In genomic region chr19:24521146-24521545, GRCm38 (mm10) we compare ENCODE assay signal across 21 mouse cellular contexts. TPM values are rescaled to one million over a fixed set of nuclear protein-coding genes. Genes with fewer than 3 reads are reported as not detected.
DNase-seq lines count a peak whose midpoint lies in the region; ATAC-seq lines count a peak whose summit lies in the region.
"Had no signal": no experiment of that assay in that cellular context is flagged by ENCODE, and none has a peak within 500 bp of the region (broad histone marks: within the 10 kb centered on the region; RNA-seq: fewer than 3 reads in every experiment).

No protein-coding gene starts in this region.

- H3K9me3 ChIP-seq in heart, embryonic 13.5 days, result no peaks in the 10 kb centered on the region
- no peaks in the 10 kb centered on the region for H3K9me3 ChIP-seq in liver, embryonic 13.5 days (replicated peaks)
- H3K9me3 ChIP-seq in liver, embryonic 11.5 days (ENCODE audit: control insufficient read depth, low read length), result no peaks in the 10 kb centered on the region
- H3K9me3 ChIP-seq in liver, embryonic 15.5 days (replicated peaks), result no peaks in the 10 kb centered on the region
- H3K9me3 ChIP-seq: embryonic facial prominence, embryonic 10.5 days; forebrain, embryonic 13.5 days; hindbrain, embryonic 15.5 days had no signal

- peaks cover 58% of the 10 kb centered on the region for H3K4me1 ChIP-seq in heart, embryonic 13.5 days
- peaks cover 80% of the 10 kb centered on the region for H3K4me1 ChIP-seq in liver, embryonic 13.5 days (replicated peaks)
- H3K4me1 ChIP-seq in liver, embryonic 11.5 days (replicated peaks; ENCODE audit: control insufficient read depth, insufficient read depth, low read length), result peaks cover 25% of the 10 kb centered on the region
- peaks cover 72% of the 10 kb centered on the region for H3K4me1 ChIP-seq in liver, embryonic 15.5 days (replicated peaks)
- H3K4me1 ChIP-seq: embryonic facial prominence, embryonic 10.5 days; forebrain, embryonic 13.5 days; hindbrain, embryonic 15.5 days had no signal

- no peaks in the 10 kb centered on the region for H3K36me3 ChIP-seq in heart, embryonic 13.5 days
- no peaks in the 10 kb centered on the region for H3K36me3 ChIP-seq in liver, embryonic 13.5 days
- no peaks in the 10 kb centered on the region for H3K36me3 ChIP-seq in liver, embryonic 11.5 days (ENCODE audit: control insufficient read depth, insufficient read depth, low read length)
- H3K36me3 ChIP-seq in liver, embryonic 15.5 days (replicated peaks), result no peaks in the 10 kb centered on the region
- H3K36me3 ChIP-seq: embryonic facial prominence, embryonic 10.5 days; hindbrain, embryonic 15.5 days had no signal

- WGBS in heart, embryonic 13.5 days, result 68% methylated on average over 9 of the region's 9 CpGs
- WGBS in liver, embryonic 13.5 days (ENCODE audit: insufficient replicate concordance), result 63% methylated on average over 9 of the region's 9 CpGs
- WGBS in liver, embryonic 11.5 days, result 78% methylated on average over 9 of the region's 9 CpGs
- WGBS in liver, embryonic 15.5 days (ENCODE audit: insufficient replicate concordance), result 64% methylated on average over 9 of the region's 9 CpGs

- intact Hi-C loops in heart, postnatal 25 days (cut with DNase I), result no loop called here

- no peak overlapping the region for H3K9ac ChIP-seq in heart, embryonic 13.5 days
- H3K9ac ChIP-seq in liver, embryonic 13.5 days, result 0 out of 2 replicates have a peak overlapping the region, but pooled peaks have one; percentile 40
- no peak overlapping the region for H3K9ac ChIP-seq in liver, embryonic 11.5 days (ENCODE audit: low read depth, low read length)
- no peak overlapping the region for H3K9ac ChIP-seq in liver, embryonic 15.5 days
- H3K9ac ChIP-seq: forebrain, embryonic 13.5 days; hindbrain, embryonic 15.5 days had no signal

- H3K4me2 ChIP-seq in heart, embryonic 13.5 days, result peak overlapping the region; percentile 0; the same call in 1 of the 2 replicates
- no peak overlapping the region for H3K4me2 ChIP-seq in liver, embryonic 13.5 days
- no peak overlapping the region for H3K4me2 ChIP-seq in liver, embryonic 11.5 days
- H3K4me2 ChIP-seq in liver, embryonic 15.5 days, result no peak overlapping the region
- H3K4me2 ChIP-seq: forebrain, embryonic 13.5 days; heart, embryonic 11.5 days; hindbrain, embryonic 15.5 days had no signal

- no peak for ATAC-seq in heart, embryonic 13.5 days (ENCODE audit: extremely low read depth, insufficient number of reproducible peaks, low FRiP score, low TSS enrichment)
- no peak; the same call in 1 of the 2 replicates for ATAC-seq in liver, embryonic 13.5 days (ENCODE audit: low read depth)
- ATAC-seq in liver, embryonic 11.5 days (replicated peaks; ENCODE audit: low FRiP score), result no peak
- no peak for ATAC-seq in liver, embryonic 15.5 days (ENCODE audit: insufficient read depth)
- ATAC-seq in megakaryocyte-erythroid progenitor cell, adult 5-6 weeks (replicated peaks; ENCODE audit: low FRiP score, low TSS enrichment, poor library complexity, severe bottlenecking), result 0 out of 2 replicates have a peak, but pooled peaks have one; percentile 10
- ATAC-seq: activated CD4-positive, CD25-positive, alpha-beta regulatory T cell, adult 4 months; forebrain, embryonic 13.5 days; Patski had no signal

- peak overlapping the region; percentile 13; the same call in 1 of the 2 replicates for H3K27ac ChIP-seq in heart, embryonic 13.5 days (replicated peaks)
- H3K27ac ChIP-seq in liver, embryonic 13.5 days, result peak overlapping the region; percentile 67
- H3K27ac ChIP-seq in liver, embryonic 11.5 days (ENCODE audit: low read depth, low read length), result no peak overlapping the region
- H3K27ac ChIP-seq in liver, embryonic 15.5 days (replicated peaks), result peak overlapping the region; percentile 67
- H3K27ac ChIP-seq: embryonic facial prominence, embryonic 10.5 days; forebrain, embryonic 13.5 days; hindbrain, embryonic 15.5 days had no signal

- no peak overlapping the region for H3K4me3 ChIP-seq in heart, embryonic 13.5 days
- no peak overlapping the region for H3K4me3 ChIP-seq in liver, embryonic 13.5 days (replicated peaks)
- H3K4me3 ChIP-seq in liver, embryonic 11.5 days (ENCODE audit: low read depth, low read length), result no peak overlapping the region
- H3K4me3 ChIP-seq in liver, embryonic 15.5 days (replicated peaks), result no peak overlapping the region
- H3K4me3 ChIP-seq: embryonic facial prominence, embryonic 10.5 days; forebrain, embryonic 13.5 days; hindbrain, embryonic 15.5 days had no signal

- no peak for DNase-seq in heart, postnatal 25 days (ENCODE audit: low spot score)
- DNase-seq in liver, embryonic 13.5 days, result no peak
- no peak for DNase-seq in liver, embryonic 11.5 days (ENCODE audit: low spot score)
- no peak for DNase-seq in adrenal gland, adult 8-10 months
- no peak for DNase-seq in kidney, adult 9 months
- DNase-seq: adrenal gland, postnatal 36 days; cerebellum, adult 2 months; cerebellum, postnatal 10 days; gastrocnemius, postnatal 36 days; heart, adult 18-20 months; heart, postnatal 10 days had no signal

- H3K27me3 ChIP-seq in heart, embryonic 13.5 days (replicated peaks), result no peaks in the 10 kb centered on the region
- no peaks in the 10 kb centered on the region for H3K27me3 ChIP-seq in liver, embryonic 13.5 days
- no peaks in the 10 kb centered on the region; the same call in 1 of the 2 replicates for H3K27me3 ChIP-seq in liver, embryonic 11.5 days (replicated peaks; ENCODE audit: control insufficient read depth, insufficient read depth, low read length)
- no peaks in the 10 kb centered on the region for H3K27me3 ChIP-seq in liver, embryonic 15.5 days
- H3K27me3 ChIP-seq: CH12.LX; forebrain, embryonic 13.5 days; hindbrain, embryonic 15.5 days had no signal

RNA-seq across cellular contexts. Expression of gene Pip5k1b, which starts 34.5 kb away (rescaled TPM):
- 6.8 and 7.0 TPM in 2 replicates for polyA plus RNA-seq in heart, embryonic 13.5 days (2015; fragmentation: Nextera tagmentation; extraction: Ambion mirVana)
- 10 to 100 TPM; 26.9 to 28.3 TPM for total RNA-seq in heart, postnatal 25 days (2021)
- polyA plus RNA-seq in liver, embryonic 13.5 days (2015; fragmentation: Nextera tagmentation; extraction: Ambion mirVana), result 8.5 and 10.2 TPM in 2 replicates
- polyA plus RNA-seq in liver, embryonic 11.5 days (2014; fragmentation: Nextera tagmentation; extraction: Ambion mirVana), result 5.6 and 7.1 TPM in 2 replicates
- polyA plus RNA-seq in liver, embryonic 15.5 days (2015; fragmentation: Nextera tagmentation; extraction: Ambion mirVana), result 8.5 and 9.5 TPM in 2 replicates
- 20.8 and 25.4 TPM in 2 replicates for total RNA-seq in megakaryocyte-erythroid progenitor cell, adult 5-6 weeks (2014; fragmentation: Nextera tagmentation)
- 8.4 and 10.6 TPM in 2 replicates for total RNA-seq in megakaryocyte-erythroid progenitor cell, adult 5-6 weeks (2017)
- total RNA-seq in adrenal gland, adult 8-10 months (2022), result 10 to 100 TPM; 18.2 to 21.0 (median 20.2) TPM

RNA-seq across cellular contexts. Expression of gene Fam122a, which starts 44.0 kb away (rescaled TPM):
- 41.1 TPM in 2 replicates for polyA plus RNA-seq in heart, embryonic 13.5 days (2015; fragmentation: Nextera tagmentation; extraction: Ambion mirVana)
- 10 to 100 TPM; 19.9 to 20.9 TPM for total RNA-seq in heart, postnatal 25 days (2021)
- 29.7 and 34.6 TPM in 2 replicates for polyA plus RNA-seq in liver, embryonic 13.5 days (2015; fragmentation: Nextera tagmentation; extraction: Ambion mirVana)
- 40.1 and 40.3 TPM in 2 replicates for polyA plus RNA-seq in liver, embryonic 11.5 days (2014; fragmentation: Nextera tagmentation; extraction: Ambion mirVana)
- polyA plus RNA-seq in liver, embryonic 15.5 days (2015; fragmentation: Nextera tagmentation; extraction: Ambion mirVana), result 24.9 and 25.7 TPM in 2 replicates
- 38.7 and 54.7 TPM in 2 replicates for total RNA-seq in megakaryocyte-erythroid progenitor cell, adult 5-6 weeks (2014; fragmentation: Nextera tagmentation)
- total RNA-seq in megakaryocyte-erythroid progenitor cell, adult 5-6 weeks (2017), result 5.6 and 7.7 TPM in 2 replicates
- 10 to 100 TPM; 28.0 to 37.9 (median 33.5) TPM for total RNA-seq in adrenal gland, adult 8-10 months (2022)
